Mouse (Mus musculus) limb, embryonic 15.5 days (tissue): ENCODE measurements at regions not wholly inside any gene's neighbourhood (a gene's known extent, or its start where the extent isn't known, plus 50 kb on each side); places are given as distances from the start of the nearest gene placed in this dataset.
A peak's percentile ranks its signal among the peaks of the same experiment; 100 is the strongest.

Source experiments
- ATAC-seq: fragments of 200-750 bp; cut with Nextera tagmentation; 2 replicates; pipeline ENCODE4 v1.8.0; 2017; ENCODE audit warnings: low read depth, moderate TSS enrichment; ENCODE audit not compliant: insufficient number of reproducible peaks, low FRiP score, low TSS enrichment
- H3K27ac ChIP-seq: fragments of 300-500 bp; sonication (generic); 2 replicates; pipeline ENCODE4 v1.5.1; 2015; ENCODE audit warnings: moderate library complexity, mild to moderate bottlenecking, inconsistent platforms
- H3K27me3 ChIP-seq: fragments of 300-500 bp; sonication (generic); 2 replicates; pipeline ENCODE4 v1.6.1; 2015; ENCODE audit warnings: inconsistent platforms
- H3K36me3 ChIP-seq: fragments of 300-500 bp; sonication (generic); 2 replicates; pipeline ENCODE4 v1.6.1; 2015; ENCODE audit warnings: inconsistent platforms
- H3K4me1 ChIP-seq: fragments of 300-500 bp; sonication (generic); 2 replicates; pipeline ENCODE4 v1.6.1; 2015; ENCODE audit warnings: inconsistent platforms
- H3K4me2 ChIP-seq: fragments of 300-500 bp; sonication (generic); 2 replicates; pipeline ENCODE4 v1.6.1; 2015; ENCODE audit warnings: mild to moderate bottlenecking, inconsistent platforms
- H3K4me3 ChIP-seq: fragments of 300-500 bp; sonication (generic); 2 replicates; pipeline ENCODE4 v1.5.1; 2015; ENCODE audit warnings: mild to moderate bottlenecking, inconsistent platforms
- H3K9ac ChIP-seq: fragments of 300-500 bp; sonication (generic); 2 replicates; pipeline ENCODE4 v1.6.1; 2015; ENCODE audit warnings: inconsistent platforms
- H3K9me3 ChIP-seq: fragments of 300-500 bp; sonication (generic); 2 replicates; pipeline ENCODE4 v1.6.1; 2016; ENCODE audit warnings: inconsistent platforms
- WGBS: fragments of 180-500 bp; shearing (Covaris S2); methylation state at CpG from one replicate; pipeline ENCODE4 v1.1.7; 2015; 5-methylcytosine and 5-hydroxymethylcytosine counted together

- H3K9ac ChIP-seq, result no peak overlapping the region
- no peak overlapping the region for H3K27ac ChIP-seq
- H3K4me1 ChIP-seq, result peaks cover under 1% of the 10 kb centered on the region; the same call in 1 of the 2 replicates
- H3K36me3 ChIP-seq, result no peaks in the 10 kb centered on the region
- H3K9me3 ChIP-seq, result no peaks in the 10 kb centered on the region
- WGBS, result 81% methylated on average over 12 of the region's 12 CpGs
- H3K4me3 ChIP-seq, result no peak overlapping the region
- no peaks in the 10 kb centered on the region for H3K27me3 ChIP-seq
- H3K4me2 ChIP-seq, result no peak overlapping the region
- ATAC-seq, result no peak
Measured at GRCm38 (mm10) chr4:47693221-47693620, 218.8 kb downstream of the Sec61b start.

GRCm38 (mm10) chr4:47697071-47697470 is 222.6 kb downstream of the Sec61b start:
- WGBS, result 89% methylated on average over 4 of the region's 4 CpGs
- H3K4me1 ChIP-seq, result peaks cover 11% of the 10 kb centered on the region; the same call in 1 of the 2 replicates

GRCm38 (mm10) chr4:47698514-47698913 is 224.1 kb downstream of the Sec61b start:
- Histone ChIP-seq H3K9me3 (no peaks in the 10 kb centered on the region), H3K36me3 (no peaks in the 10 kb centered on the region), H3K9ac (no peak overlapping the region), H3K4me2 (no peak overlapping the region), H3K4me1 (peaks cover 11% of the 10 kb centered on the region; the same call in 1 of the 2 replicates), H3K27me3 (no peaks in the 10 kb centered on the region), H3K27ac (0 out of 2 replicates have a peak overlapping the region, but pooled peaks have one; percentile 18), H3K4me3 (no peak overlapping the region)
- 13% methylated on average over 4 of the region's 4 CpGs for WGBS
- no peak for ATAC-seq

More at GRCm38 (mm10) chr4:47697071-47697470, 222.6 kb downstream of the Sec61b start:
- Histone ChIP-seq H3K36me3 (no peaks in the 10 kb centered on the region), H3K4me2 (no peak overlapping the region), H3K9ac (no peak overlapping the region), H3K9me3 (no peaks in the 10 kb centered on the region), H3K27me3 (no peaks in the 10 kb centered on the region), H3K27ac (no peak overlapping the region), H3K4me3 (no peak overlapping the region)
- no peak for ATAC-seq

GRCm38 (mm10) chr4:47698926-47699325 is 224.5 kb downstream of the Sec61b start:
- Histone ChIP-seq H3K4me1 (peaks cover 11% of the 10 kb centered on the region; the same call in 1 of the 2 replicates), H3K4me2 (no peak overlapping the region), H3K27ac (0 out of 2 replicates have a peak overlapping the region, but pooled peaks have one; percentile 18), H3K9me3 (no peaks in the 10 kb centered on the region), H3K27me3 (no peaks in the 10 kb centered on the region), H3K36me3 (no peaks in the 10 kb centered on the region), H3K4me3 (no peak overlapping the region), H3K9ac (no peak overlapping the region)
- no peak for ATAC-seq
- 19% methylated on average over 4 of the region's 4 CpGs for WGBS

GRCm38 (mm10) chr4:47703501-47703900 is 229.0 kb downstream of the Sec61b start:
- Histone ChIP-seq H3K27me3 (no peaks in the 10 kb centered on the region), H3K27ac (no peak overlapping the region), H3K4me2 (no peak overlapping the region), H3K9me3 (no peaks in the 10 kb centered on the region), H3K4me3 (no peak overlapping the region), H3K36me3 (no peaks in the 10 kb centered on the region), H3K4me1 (peaks cover 8% of the 10 kb centered on the region; the same call in 1 of the 2 replicates), H3K9ac (no peak overlapping the region)
- ATAC-seq, result no peak
- WGBS, result 64% methylated on average over 2 of the region's 2 CpGs

GRCm38 (mm10) chr4:47704607-47705006 is 230.1 kb downstream of the Sec61b start:
- Histone ChIP-seq H3K4me2 (no peak overlapping the region), H3K27me3 (no peaks in the 10 kb centered on the region), H3K36me3 (no peaks in the 10 kb centered on the region), H3K9me3 (no peaks in the 10 kb centered on the region), H3K27ac (no peak overlapping the region), H3K4me1 (no peaks in the 10 kb centered on the region), H3K4me3 (no peak overlapping the region), H3K9ac (no peak overlapping the region)
- no peak for ATAC-seq
- 84% methylated on average over 4 of the region's 4 CpGs for WGBS

- H3K9me3 ChIP-seq, result no peaks in the 10 kb centered on the region
- H3K27ac ChIP-seq, result no peak overlapping the region
- H3K4me2 ChIP-seq, result no peak overlapping the region
- no peak overlapping the region for H3K4me3 ChIP-seq
- H3K27me3 ChIP-seq, result no peaks in the 10 kb centered on the region
- H3K36me3 ChIP-seq, result no peaks in the 10 kb centered on the region
- H3K9ac ChIP-seq, result no peak overlapping the region
- ATAC-seq, result no peak
- H3K4me1 ChIP-seq, result no peaks in the 10 kb centered on the region
Measured at GRCm38 (mm10) chr4:47707966-47708365, 233.5 kb downstream of the Sec61b start.

GRCm38 (mm10) chr4:47713387-47713786 is 238.9 kb downstream of the Sec61b start:
- H3K27ac ChIP-seq, result no peak overlapping the region
- 62% methylated on average over 7 of the region's 7 CpGs for WGBS
- ATAC-seq, result no peak

GRCm38 (mm10) chr4:47724331-47725004 is 250.0 kb downstream of the Sec61b start:
- H3K4me2 ChIP-seq, result no peak overlapping the region
- no peak overlapping the region for H3K4me3 ChIP-seq
- H3K27ac ChIP-seq, result no peak overlapping the region
- no peaks in the 10 kb centered on the region for H3K36me3 ChIP-seq
- H3K9ac ChIP-seq, result no peak overlapping the region
- 21% methylated on average over 8 of the region's 8 CpGs for WGBS
- no peak for ATAC-seq
- no peaks in the 10 kb centered on the region for H3K27me3 ChIP-seq
- 0 out of 2 replicates have a peak, but pooled peaks cover 2% of the 10 kb centered on the region for H3K4me1 ChIP-seq
- no peaks in the 10 kb centered on the region for H3K9me3 ChIP-seq

More at GRCm38 (mm10) chr4:47713387-47713786, 238.9 kb downstream of the Sec61b start:
- Histone ChIP-seq H3K4me3 (no peak overlapping the region), H3K4me2 (no peak overlapping the region), H3K9me3 (no peaks in the 10 kb centered on the region), H3K36me3 (no peaks in the 10 kb centered on the region), H3K4me1 (no peaks in the 10 kb centered on the region), H3K9ac (no peak overlapping the region), H3K27me3 (no peaks in the 10 kb centered on the region)

- H3K27ac ChIP-seq, result no peak overlapping the region
- no peak overlapping the region for H3K4me2 ChIP-seq
- H3K9me3 ChIP-seq, result no peaks in the 10 kb centered on the region
- WGBS, result 32% methylated on average over 3 of the region's 3 CpGs
- H3K4me3 ChIP-seq, result no peak overlapping the region
- 0 out of 2 replicates have a peak, but pooled peaks cover 2% of the 10 kb centered on the region for H3K4me1 ChIP-seq
- H3K27me3 ChIP-seq, result no peaks in the 10 kb centered on the region
- no peaks in the 10 kb centered on the region for H3K36me3 ChIP-seq
- no peak for ATAC-seq
- no peak overlapping the region for H3K9ac ChIP-seq
Measured at GRCm38 (mm10) chr4:47725005-47725340, 250.5 kb downstream of the Sec61b start.

GRCm38 (mm10) chr4:47746498-47747190 is 272.2 kb downstream of the Sec61b start:
- ATAC-seq, result no peak
- 83% methylated on average over 8 of the region's 8 CpGs for WGBS

GRCm38 (mm10) chr4:47772230-47772920 is 272.6 kb upstream of the Nr4a3 start:
- 76% methylated on average over 6 of the region's 6 CpGs for WGBS
- Histone ChIP-seq H3K9ac (no peak overlapping the region), H3K4me1 (no peaks in the 10 kb centered on the region), H3K27ac (no peak overlapping the region), H3K36me3 (no peaks in the 10 kb centered on the region), H3K4me2 (no peak overlapping the region), H3K4me3 (no peak overlapping the region), H3K9me3 (no peaks in the 10 kb centered on the region), H3K27me3 (no peaks in the 10 kb centered on the region)
- no peak for ATAC-seq

More at GRCm38 (mm10) chr4:47746498-47747190, 272.2 kb downstream of the Sec61b start:
- no peaks in the 10 kb centered on the region for H3K9me3 ChIP-seq
- H3K9ac ChIP-seq, result no peak overlapping the region
- H3K36me3 ChIP-seq, result no peaks in the 10 kb centered on the region
- H3K4me2 ChIP-seq, result no peak overlapping the region
- no peak overlapping the region for H3K4me3 ChIP-seq
- no peak overlapping the region for H3K27ac ChIP-seq
- H3K27me3 ChIP-seq, result no peaks in the 10 kb centered on the region
- H3K4me1 ChIP-seq, result no peaks in the 10 kb centered on the region
